Mouse (Mus musculus): ENCODE results near the gene Bbs7.

- TF ChIP-seq POLR2A (IDR thresholded peaks at IDR 0.05; ENCODE audit: borderline replicate concordance, extremely low read depth, low read depth, low read length): no peak
- no peak for TF ChIP-seq CTCF (IDR thresholded peaks at IDR 0.05; ENCODE audit: insufficient read depth, low read length)
Measured at GRCm38 (mm10) chr3:36644554-36645244, 31.4 kb upstream of the Bbs7 start.

Data from lung, adult 2 months (tissue).